Mouse (Mus musculus) MEL (cell line): ENCODE results near the gene Pdzd7.

Experiments used
- CTCF ChIP-seq, 3 experiments: IDR thresholded peaks in 2 of 3; conservative IDR thresholded peaks in 1 of 3; 2 replicates each; pipeline ENCODE4 v1.5.1; 2011 to 2012; ENCODE audit warnings: low read length in 3 of 3, low read depth in 2 of 3, mild to moderate bottlenecking in 2 of 3, improper control_type of control experiment in 1 of 3, inconsistent platforms in 1 of 3, mixed read lengths in 1 of 3, moderate library complexity in 1 of 3; ENCODE audit not compliant: control insufficient read depth in 1 of 3, insufficient read depth in 1 of 3, poor library complexity in 1 of 3, severe bottlenecking in 1 of 3
- NELFE ChIP-seq: IDR thresholded peaks from 2 replicates; pipeline ENCODE4 v1.6.1; 2011; ENCODE audit warnings: low read depth, low read length, improper control_type of control experiment
- NRF1 ChIP-seq: IDR thresholded peaks from 2 replicates; pipeline ENCODE4 v1.6.1; 2014; ENCODE audit warnings: low read depth, mild to moderate bottlenecking, inconsistent platforms, low read length, improper control_type of control experiment, moderate library complexity; ENCODE audit not compliant: poor library complexity, insufficient read depth, severe bottlenecking
- POLR2A ChIP-seq, 2 experiments: IDR thresholded peaks; 2 replicates each; pipeline ENCODE4 v1.6.1; 2011 to 2012; ENCODE audit warnings: low read length in 2 of 2, mild to moderate bottlenecking in 2 of 2, control low read depth in 1 of 2, improper control_type of control experiment in 1 of 2, low read depth in 1 of 2, moderate library complexity in 1 of 2; ENCODE audit not compliant: control insufficient read depth in 1 of 2, insufficient read depth in 1 of 2, poor library complexity in 1 of 2
- POLR2AphosphoS2 ChIP-seq: IDR thresholded peaks from 2 replicates; pipeline ENCODE4 v1.6.1; 2011; ENCODE audit warnings: low read length, improper control_type of control experiment
- RAD21 ChIP-seq: IDR thresholded peaks from 2 replicates; pipeline ENCODE4 v1.6.1; 2011; ENCODE audit warnings: mild to moderate bottlenecking, low read depth, low read length, improper control_type of control experiment
- SMC3 ChIP-seq: IDR thresholded peaks from 2 replicates; pipeline ENCODE4 v1.6.1; 2011; ENCODE audit warnings: low read depth, low read length, improper control_type of control experiment
- TBP ChIP-seq: IDR thresholded peaks from 2 replicates; pipeline ENCODE4 v1.8.0; 2011; ENCODE audit warnings: low read depth, low read length, improper control_type of control experiment
- USF2 ChIP-seq, 2 experiments: IDR thresholded peaks; 2 replicates each; pipeline ENCODE4 v1.6.1; 2011 to 2012; ENCODE audit warnings: improper control_type of control experiment in 2 of 2, low read length in 2 of 2, borderline replicate concordance in 1 of 2, inconsistent platforms in 1 of 2, low read depth in 1 of 2, mild to moderate bottlenecking in 1 of 2; ENCODE audit not compliant: insufficient read depth in 1 of 2
- ZC3H11A ChIP-seq: IDR thresholded peaks from 2 replicates; pipeline ENCODE4 v1.6.1; 2012; ENCODE audit warnings: low read depth, mild to moderate bottlenecking, inconsistent platforms, low read length, improper control_type of control experiment
- ZNF384 ChIP-seq: IDR thresholded peaks from 2 replicates; pipeline ENCODE4 v1.6.1; 2012; ENCODE audit warnings: low read depth, mild to moderate bottlenecking, inconsistent platforms, low read length, improper control_type of control experiment

GRCm38 (mm10) chr19:45012219-45012618, 33.3 kb downstream of the Pdzd7 start:
- TF ChIP-seq SMC3 (no peak), USF2 (IDR thresholded peaks at IDR 0.05; ENCODE audit: borderline replicate concordance in 1 of 2, insufficient read depth in 1 of 2, low read depth in 1 of 2, low read length in 2 of 2) (no peak), CTCF (IDR thresholded peaks at IDR 0.05 in 2 of 3, conservative IDR thresholded peaks at IDR 0.05 in 1 of 3; ENCODE audit: control insufficient read depth in 1 of 3, insufficient read depth in 1 of 3, low read depth in 2 of 3, low read length in 3 of 3, poor library complexity in 1 of 3, severe bottlenecking in 1 of 3) (no peak), TBP (no peak), ZC3H11A (no peak), POLR2AphosphoS2 (no peak), ZNF384 (no peak), POLR2A (IDR thresholded peaks at IDR 0.05; ENCODE audit: control insufficient read depth in 1 of 2, insufficient read depth in 1 of 2, low read depth in 1 of 2, low read length in 2 of 2, poor library complexity in 1 of 2) (no peak), NELFE (no peak), NRF1 (no peak), RAD21 (no peak)
